Mouse (Mus musculus) megakaryocyte, embryonic 14.5 days (primary cell): ENCODE data around the gene Shc1.

ENCODE experiments used
- FLI1 ChIP-seq: IDR thresholded peaks from 2 replicates; pipeline ENCODE4 v1.6.1; 2012; ENCODE audit warnings: low read length, inconsistent platforms, mixed read lengths
- GATA1 ChIP-seq: IDR thresholded peaks from 3 replicates; pipeline ENCODE4 v1.6.1; 2012; ENCODE audit warnings: mixed read lengths, low read length, inconsistent platforms, borderline replicate concordance

- TF ChIP-seq GATA1 (no peak), FLI1 (no peak)
Observed at GRCm38 (mm10) chr3:89421002-89421774, 2.9 kb downstream of the Shc1 start.
